Mouse (Mus musculus): ENCODE results near the gene Ankrd23. TPM values are rescaled to one million over a fixed set of nuclear protein-coding genes. Genes with fewer than 3 reads are reported as not detected.

Ankrd23 gene
- total and polyA plus RNA-seq, 3 experiments: 2.9 to 3.7 TPM; not detected in 1

DNA sequence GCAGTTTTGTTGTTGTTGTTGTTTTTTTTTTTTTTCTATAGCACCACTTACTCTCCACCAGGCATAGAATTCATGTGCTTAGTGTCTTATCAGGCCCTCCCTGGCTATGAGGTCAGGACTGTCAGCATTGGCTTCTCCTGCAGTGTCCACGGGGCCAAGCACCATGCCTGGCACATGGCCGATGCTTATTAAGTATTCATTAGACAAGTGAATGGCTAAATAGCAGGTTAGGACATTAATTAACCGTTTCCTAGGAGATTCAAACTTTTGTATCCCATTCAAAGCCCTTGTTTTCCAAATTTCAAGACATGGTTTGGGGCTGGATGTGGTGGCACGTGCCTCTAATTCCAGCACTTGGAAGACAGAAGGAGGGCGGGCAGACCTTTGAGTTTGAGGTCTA, 44.6 kb upstream of the Ankrd23 start:
- Histone ChIP-seq H3K79me2 (ENCODE audit: control insufficient read depth, insufficient read depth, low read length, poor library complexity) (no peaks in the 10 kb centered on the region), H3K27ac (ENCODE audit: control insufficient read depth, low read depth, low read length) (no peak overlapping the region), H3K9me3 (replicated peaks; ENCODE audit: insufficient read depth, low read length) (no peaks in the 10 kb centered on the region), H3K36me3 (ENCODE audit: control insufficient read depth in 1 of 2, insufficient read depth in 2 of 2, low read length in 2 of 2) (no peaks in the 10 kb centered on the region), H3K9ac (ENCODE audit: control insufficient read depth, low read depth, low read length, poor library complexity, severe bottlenecking) (no peak overlapping the region), H3K4me3 (ENCODE audit: control insufficient read depth in 1 of 2, insufficient read depth in 1 of 2, low read depth in 2 of 2, low read length in 2 of 2) (no peak overlapping the region), H3K27me3 (ENCODE audit: control insufficient read depth in 1 of 2, insufficient read depth in 2 of 2, low read length in 2 of 2) (no peaks in the 10 kb centered on the region; a peak in 1 of 4 replicates), H3K4me1 (ENCODE audit: control insufficient read depth in 1 of 2, insufficient read depth in 2 of 2, low read length in 2 of 2) (no peaks in the 10 kb centered on the region)
- TF ChIP-seq SMC3 (IDR thresholded peaks at IDR 0.05; ENCODE audit: low read depth, low read length): no peak
- TF ChIP-seq CHD1 (IDR thresholded peaks at IDR 0.05; ENCODE audit: low read depth, low read length): no peak
- no peak for TF ChIP-seq USF2 (IDR thresholded peaks at IDR 0.05; ENCODE audit: borderline replicate concordance in 1 of 2, insufficient read depth in 1 of 2, low read depth in 1 of 2, low read length in 2 of 2)
- TF ChIP-seq POLR2A (IDR thresholded peaks at IDR 0.05; ENCODE audit: control insufficient read depth in 1 of 2, insufficient read depth in 1 of 2, low read depth in 1 of 2, low read length in 2 of 2, poor library complexity in 1 of 2): no peak
- TF ChIP-seq CHD2 (IDR thresholded peaks at IDR 0.05; ENCODE audit: low read length): no peak
- no peak for TF ChIP-seq NRF1 (IDR thresholded peaks at IDR 0.05; ENCODE audit: insufficient read depth, low read depth, low read length, poor library complexity, severe bottlenecking)
- TF ChIP-seq TAL1 (IDR thresholded peaks at IDR 0.05; ENCODE audit: low read length): no peak
- no peak for TF ChIP-seq MAFK (IDR thresholded peaks at IDR 0.05; ENCODE audit: borderline replicate concordance, low read depth, low read length)
- no peak for TF ChIP-seq ZC3H11A (IDR thresholded peaks at IDR 0.05; ENCODE audit: low read depth, low read length)
- TF ChIP-seq ZKSCAN1 (IDR thresholded peaks at IDR 0.05; ENCODE audit: low read depth, low read length): no peak
- no peak for TF ChIP-seq SIN3A (IDR thresholded peaks at IDR 0.05; ENCODE audit: low read length)
- TF ChIP-seq UBTF (IDR thresholded peaks at IDR 0.05; ENCODE audit: borderline replicate concordance, insufficient read depth, low read depth, low read length): no peak
- no peak for TF ChIP-seq MEF2A (IDR thresholded peaks at IDR 0.05; ENCODE audit: extremely low read depth, insufficient replicate concordance, low read depth, low read length, poor library complexity, severe bottlenecking)
- DNase-seq (ENCODE audit: low read depth, low spot score): no peak

DNA sequence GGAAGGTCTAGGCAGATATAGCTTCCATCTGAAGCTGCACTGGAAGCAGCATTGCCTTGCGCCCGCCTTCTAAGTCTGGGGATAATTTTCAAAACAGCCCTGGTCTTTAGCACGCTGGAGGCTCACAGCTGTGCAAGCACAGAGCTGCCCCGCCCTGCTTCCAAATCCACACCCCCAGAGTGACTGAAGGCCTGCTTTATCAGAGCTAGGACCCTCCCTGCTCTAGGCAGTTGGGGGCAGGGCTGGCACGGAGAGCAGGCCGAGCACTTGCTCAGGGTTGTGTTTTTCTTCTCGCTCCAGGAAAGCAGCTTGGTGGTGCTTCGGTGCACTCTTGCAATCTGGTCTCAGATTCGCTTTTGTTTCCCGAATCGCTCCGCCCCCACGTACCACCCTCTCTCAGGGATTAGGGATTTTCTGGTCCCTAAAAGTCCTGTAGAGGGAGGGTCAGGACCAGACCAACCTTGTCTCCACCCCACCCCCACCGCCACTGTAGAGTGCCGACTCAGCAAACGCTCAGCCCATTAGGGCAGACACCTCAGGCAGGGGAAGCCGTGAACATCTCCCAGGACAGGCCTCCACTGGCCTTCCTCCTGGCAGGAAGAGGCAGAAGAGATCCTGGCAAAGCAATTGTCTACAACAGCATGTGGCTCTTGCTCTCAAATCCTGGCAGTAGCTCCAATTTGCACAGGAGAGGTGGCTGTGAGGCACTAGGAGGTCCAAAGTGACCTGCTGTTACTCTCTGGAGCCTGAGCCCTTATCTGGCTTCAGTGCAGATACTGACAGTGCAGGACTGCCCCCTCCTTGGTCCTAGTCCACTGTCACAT, 43.9 kb upstream of the Ankrd23 start:
- DNase-seq (ENCODE audit: low read depth, low spot score): peak; percentile 72
- TF ChIP-seq NRF1 (IDR thresholded peaks at IDR 0.05; ENCODE audit: insufficient read depth, low read depth, low read length, poor library complexity, severe bottlenecking) (no peak), GABPA (IDR thresholded peaks at IDR 0.05; ENCODE audit: low read depth, low read length) (no peak), ETS1 (IDR thresholded peaks at IDR 0.05; ENCODE audit: low read depth, low read length) (0 out of 2 replicates have a peak, but pooled peaks have one; percentile 28), MAFK (IDR thresholded peaks at IDR 0.05; ENCODE audit: borderline replicate concordance, low read depth, low read length) (peak; percentile 78), MXI1 (IDR thresholded peaks at IDR 0.05; ENCODE audit: low read depth, low read length) (peak; percentile 49; the same call in 1 of the 2 replicates)
- Histone ChIP-seq H3K4me1 (ENCODE audit: control insufficient read depth in 1 of 2, insufficient read depth in 2 of 2, low read length in 2 of 2) (no peaks in the 10 kb centered on the region), H3K27me3 (ENCODE audit: control insufficient read depth in 1 of 2, insufficient read depth in 2 of 2, low read length in 2 of 2) (no peaks in the 10 kb centered on the region; a peak in 1 of 4 replicates), H3K9me3 (replicated peaks; ENCODE audit: insufficient read depth, low read length) (no peaks in the 10 kb centered on the region), H3K79me2 (ENCODE audit: control insufficient read depth, insufficient read depth, low read length, poor library complexity) (no peaks in the 10 kb centered on the region), H3K4me3 (ENCODE audit: control insufficient read depth in 1 of 2, insufficient read depth in 1 of 2, low read depth in 2 of 2, low read length in 2 of 2) (peak overlapping the region; percentile 34 to 36), H3K9ac (ENCODE audit: control insufficient read depth, low read depth, low read length, poor library complexity, severe bottlenecking) (peak overlapping the region; percentile 40; the same call in 1 of the 2 replicates), H3K36me3 (ENCODE audit: control insufficient read depth in 1 of 2, insufficient read depth in 2 of 2, low read length in 2 of 2) (no peaks in the 10 kb centered on the region), H3K27ac (ENCODE audit: control insufficient read depth, low read depth, low read length) (no peak overlapping the region)

Data from MEL (cell line).